Mouse (Mus musculus) bone marrow, adult 2 months (tissue): ENCODE results near the gene Glb1l. TPM values are rescaled to one million over a fixed set of nuclear protein-coding genes. Genes with fewer than 3 reads are reported as not detected.

Source experiments
- H3K27ac ChIP-seq: fragments of 200-500 bp; 2 replicates; pipeline ENCODE4 v1.5.1; 2012; ENCODE audit warnings: low read depth, mild to moderate bottlenecking, control low read depth, inconsistent platforms, low read length; ENCODE audit not compliant: control insufficient read depth, poor library complexity, insufficient read depth
- H3K4me1 ChIP-seq: fragments of 200-500 bp; 2 replicates; pipeline ENCODE4 v1.6.1; 2011; ENCODE audit warnings: low read length; ENCODE audit not compliant: control insufficient read depth, insufficient read depth
- H3K4me3 ChIP-seq: fragments of 200-500 bp; replicated peaks from 2 replicates; pipeline ENCODE3; 2011; ENCODE audit warnings: mild to moderate bottlenecking, low read depth, low read length, control low read depth; ENCODE audit not compliant: control insufficient read depth
- CTCF ChIP-seq: fragments of 200-500 bp; IDR thresholded peaks from 2 replicates; pipeline ENCODE4 v1.5.1; 2011; ENCODE audit warnings: low read length, control low read depth; ENCODE audit not compliant: control insufficient read depth, insufficient read depth
- POLR2A ChIP-seq: fragments of 200-500 bp; IDR thresholded peaks from 2 replicates; pipeline ENCODE4 v1.6.1; 2011; ENCODE audit warnings: low read depth, mild to moderate bottlenecking, control low read depth, low read length, borderline replicate concordance; ENCODE audit not compliant: control insufficient read depth
- WGBS: fragments of 180-500 bp; shearing (Covaris S2); methylation state at CpG from one replicate; pipeline ENCODE4 v1.1.7; 2018; 5-methylcytosine and 5-hydroxymethylcytosine counted together
- polyA plus RNA-seq: library from polyadenylated mRNA; stranded (reverse); fragments of >200 nt; gene quantifications from 2 replicates; pipeline ENCODE4 v1.2.4, GENCODE M21; 2011; ENCODE audit warnings: low replicate concordance; ENCODE audit not compliant: missing spikeins, insufficient read depth, insufficient read length

Glb1l gene
- 23.0 and 43.6 TPM in 2 replicates for polyA plus RNA-seq

DNA sequence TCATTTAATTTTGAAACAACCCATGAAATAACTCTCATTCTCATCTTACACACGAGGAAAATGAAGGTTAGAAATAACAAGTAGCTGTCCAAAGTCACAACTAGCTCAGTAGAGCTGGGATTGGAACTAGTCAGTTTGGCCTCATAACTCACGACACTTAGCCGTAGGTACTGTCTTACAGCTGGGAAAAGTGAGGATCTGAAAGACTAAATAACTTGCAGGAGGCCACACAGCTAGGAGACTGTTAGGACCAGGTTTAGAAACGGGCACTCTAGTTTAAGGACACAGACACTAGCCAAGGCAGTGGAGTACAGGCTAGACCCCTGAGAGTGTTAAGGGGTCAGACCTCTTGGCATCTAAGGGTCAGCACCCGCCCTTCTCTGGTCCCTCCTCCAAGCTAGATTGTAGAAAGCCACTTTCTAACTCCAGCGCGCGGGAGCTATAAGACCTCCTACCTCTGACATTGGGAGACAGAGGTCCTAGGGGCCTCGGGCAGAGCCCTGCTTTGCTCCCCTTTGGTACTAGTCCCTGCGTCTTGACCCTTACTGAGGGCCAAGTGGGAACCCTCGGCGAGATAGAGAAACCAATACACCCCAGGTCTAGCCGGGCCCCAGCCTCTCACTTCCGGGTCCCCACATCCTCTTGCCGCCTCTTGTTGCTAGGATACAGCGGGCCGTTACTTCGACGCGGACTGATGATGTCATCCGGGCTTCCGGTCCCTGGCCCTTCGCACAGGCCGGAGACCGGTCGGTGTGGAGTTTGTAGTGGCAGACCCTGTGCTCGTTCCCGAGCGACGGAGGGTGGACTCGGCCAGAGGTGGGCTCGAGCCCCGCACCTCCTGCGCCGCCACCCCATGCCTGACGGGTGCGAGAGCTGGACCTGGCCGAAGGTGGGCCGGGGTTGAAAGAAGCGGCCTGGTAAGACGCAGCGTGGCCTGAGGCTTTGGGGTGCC lies at the start of gene Glb1l, which contains the start of gene Stk16:
Gene Glb1l, minus strand, starts transcription at position 678 of the 952 bp plus-strand sequence.
Gene Stk16, plus strand, starts transcription at position 703 of the 952 bp plus-strand sequence.
- TF ChIP-seq CTCF: no peak
- peak; percentile 97; the same call in 1 of the 2 replicates for TF ChIP-seq POLR2A
- Histone ChIP-seq H3K27ac (peak within 1 kb of the TSS; percentile 77), H3K4me1 (peaks cover 9% of the 10 kb centered on the region), H3K4me3 (peak within 1 kb of the TSS; percentile 84)
- 2% methylated on average over 42 of the region's 42 CpGs for WGBS

DNA sequence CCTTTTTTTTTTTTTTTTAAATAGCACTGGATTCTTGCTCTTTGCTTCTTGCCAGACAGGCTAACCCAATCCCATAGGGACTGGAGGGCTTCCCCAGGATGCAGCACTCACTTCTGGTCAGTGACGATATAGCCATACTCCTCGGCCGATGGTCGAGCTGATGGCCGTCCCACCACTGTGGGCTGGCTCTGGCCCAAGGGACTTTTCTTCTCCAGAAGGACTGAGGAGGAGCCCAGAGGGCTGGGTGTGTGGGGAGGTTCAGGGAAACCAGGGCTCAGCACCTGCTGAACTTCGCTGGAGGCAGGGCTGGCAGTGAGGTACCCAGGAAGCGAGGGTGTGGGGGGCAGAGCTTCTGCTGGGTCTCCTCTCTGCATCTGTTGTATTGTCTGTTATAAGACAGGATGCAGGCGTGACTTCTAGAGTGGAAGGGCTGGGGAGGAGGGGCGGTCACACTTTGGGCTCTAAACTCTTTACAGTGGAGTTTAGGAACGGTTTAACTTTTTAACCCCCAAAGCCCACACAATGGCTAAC lies 45.0 kb upstream of the Glb1l start:
- no peak overlapping the region for H3K4me3 ChIP-seq
- WGBS: 37% methylated on average over 10 of the region's 10 CpGs
- peaks cover 1% of the 10 kb centered on the region for H3K4me1 ChIP-seq
- H3K27ac ChIP-seq: no peak overlapping the region
- TF ChIP-seq POLR2A: no peak
- no peak for TF ChIP-seq CTCF

DNA sequence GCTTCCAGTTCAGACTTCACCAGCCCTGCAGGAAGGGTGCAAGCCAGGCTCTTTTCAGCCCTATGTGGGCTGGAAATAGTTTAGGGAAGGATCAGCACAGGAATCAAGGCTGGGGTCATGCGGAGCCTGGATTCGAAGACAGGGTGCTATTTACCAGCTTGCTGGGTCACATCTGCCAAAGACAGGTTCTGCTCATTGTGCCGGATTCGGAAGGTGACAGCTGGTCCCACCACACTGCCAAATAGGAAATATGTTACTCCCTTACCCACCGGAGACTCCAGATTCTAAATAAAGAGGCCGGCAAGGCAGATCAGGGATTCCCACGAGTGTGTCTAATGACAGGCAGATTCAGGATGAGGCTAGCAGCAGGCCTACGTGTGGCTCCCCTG lies 44.0 kb upstream of the Glb1l start:
- Histone ChIP-seq H3K4me1 (peaks cover 1% of the 10 kb centered on the region), H3K27ac (no peak overlapping the region), H3K4me3 (no peak overlapping the region)
- WGBS: 72% methylated on average over 8 of the region's 8 CpGs
- TF ChIP-seq POLR2A: no peak
- TF ChIP-seq CTCF: no peak

DNA sequence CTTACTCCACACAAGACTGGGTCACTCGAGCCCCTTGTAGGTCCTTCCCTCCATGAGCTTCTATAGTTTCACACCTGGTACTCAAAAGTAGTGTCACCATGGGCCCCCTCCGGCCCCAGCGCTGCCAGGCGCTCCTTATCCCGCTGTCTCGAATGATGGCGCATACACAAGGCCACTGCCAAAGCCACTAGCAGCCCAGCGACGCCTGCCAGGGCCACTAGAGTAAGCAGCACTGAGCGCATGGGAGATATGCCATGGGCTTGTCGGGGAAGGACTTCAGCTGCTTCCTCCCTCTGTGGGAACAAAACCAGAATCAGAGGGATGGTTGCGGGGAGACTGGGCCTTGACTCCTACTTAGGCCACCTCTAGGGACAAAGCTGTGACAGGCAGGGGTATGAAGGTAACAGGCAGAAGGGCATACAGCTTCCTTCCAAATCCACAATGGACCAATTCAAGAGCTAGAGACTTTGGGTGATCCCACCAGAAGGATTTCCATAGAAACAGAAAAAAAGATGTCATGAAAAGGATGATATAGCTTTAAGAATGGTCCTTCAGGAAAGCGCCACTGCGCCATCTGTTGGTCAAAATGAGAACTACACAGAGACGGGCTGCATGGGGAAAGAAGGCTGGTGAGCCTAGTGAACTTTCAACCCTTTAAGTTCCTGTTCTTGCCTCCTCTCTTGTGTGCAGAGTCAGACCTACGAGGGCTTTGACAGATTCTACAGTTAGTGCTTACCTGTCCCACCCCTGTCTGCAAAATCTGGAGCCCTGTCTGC lies 43.4 kb upstream of the Glb1l start:
- Histone ChIP-seq H3K4me1 (peaks cover 1% of the 10 kb centered on the region), H3K4me3 (no peak overlapping the region), H3K27ac (no peak overlapping the region)
- peak; percentile 75 for TF ChIP-seq CTCF
- TF ChIP-seq POLR2A: no peak
- WGBS: 53% methylated on average over 16 of the region's 16 CpGs

DNA sequence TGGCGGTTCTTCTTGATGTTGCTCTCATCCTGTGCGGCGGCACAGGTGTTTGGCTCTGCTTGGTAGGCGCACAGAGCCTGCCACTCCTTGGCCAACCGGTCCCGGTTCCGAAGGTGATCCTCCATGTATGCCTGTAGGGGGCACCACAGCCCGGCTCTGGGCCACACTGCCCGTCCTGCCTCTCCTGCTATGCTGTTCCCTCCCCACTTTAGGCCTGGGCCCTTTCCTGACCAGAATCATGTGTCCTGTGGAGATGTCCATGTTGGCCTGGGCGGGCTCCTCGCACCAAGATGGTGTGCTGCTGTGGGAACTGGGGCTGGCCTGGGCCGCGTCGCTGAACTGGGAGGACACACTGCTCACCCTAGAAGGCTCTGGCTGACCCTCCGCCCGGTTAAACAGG lies 42.4 kb upstream of the Glb1l start:
- peaks cover 1% of the 10 kb centered on the region for H3K4me1 ChIP-seq
- WGBS: 84% methylated on average over 16 of the region's 16 CpGs
- no peak overlapping the region for H3K4me3 ChIP-seq
- no peak for TF ChIP-seq CTCF
- TF ChIP-seq POLR2A: no peak
- no peak overlapping the region for H3K27ac ChIP-seq

DNA sequence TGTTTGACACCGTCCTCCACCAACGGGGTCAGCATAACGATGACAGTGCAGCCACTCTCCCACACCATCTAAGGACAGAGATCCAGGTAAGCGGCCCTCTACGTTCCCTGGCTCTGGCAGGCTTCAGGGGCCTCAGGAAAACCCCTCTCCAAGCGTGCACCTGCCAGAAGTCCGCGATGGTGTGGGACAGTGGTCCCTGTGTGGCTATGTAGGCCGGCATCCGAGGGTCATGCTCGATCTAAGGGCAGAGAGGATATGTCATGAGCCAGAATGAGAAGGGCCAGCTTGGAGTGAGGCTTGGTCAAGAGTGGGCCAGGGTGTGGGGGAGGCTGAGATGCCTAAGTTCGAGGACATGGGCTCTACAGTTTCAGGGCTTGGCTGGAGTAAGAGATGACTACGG lies 41.7 kb upstream of the Glb1l start:
- H3K4me1 ChIP-seq: peaks cover 1% of the 10 kb centered on the region
- no peak overlapping the region for H3K27ac ChIP-seq
- 87% methylated on average over 13 of the region's 13 CpGs for WGBS
- no peak for TF ChIP-seq POLR2A
- TF ChIP-seq CTCF: no peak
- no peak overlapping the region for H3K4me3 ChIP-seq

DNA sequence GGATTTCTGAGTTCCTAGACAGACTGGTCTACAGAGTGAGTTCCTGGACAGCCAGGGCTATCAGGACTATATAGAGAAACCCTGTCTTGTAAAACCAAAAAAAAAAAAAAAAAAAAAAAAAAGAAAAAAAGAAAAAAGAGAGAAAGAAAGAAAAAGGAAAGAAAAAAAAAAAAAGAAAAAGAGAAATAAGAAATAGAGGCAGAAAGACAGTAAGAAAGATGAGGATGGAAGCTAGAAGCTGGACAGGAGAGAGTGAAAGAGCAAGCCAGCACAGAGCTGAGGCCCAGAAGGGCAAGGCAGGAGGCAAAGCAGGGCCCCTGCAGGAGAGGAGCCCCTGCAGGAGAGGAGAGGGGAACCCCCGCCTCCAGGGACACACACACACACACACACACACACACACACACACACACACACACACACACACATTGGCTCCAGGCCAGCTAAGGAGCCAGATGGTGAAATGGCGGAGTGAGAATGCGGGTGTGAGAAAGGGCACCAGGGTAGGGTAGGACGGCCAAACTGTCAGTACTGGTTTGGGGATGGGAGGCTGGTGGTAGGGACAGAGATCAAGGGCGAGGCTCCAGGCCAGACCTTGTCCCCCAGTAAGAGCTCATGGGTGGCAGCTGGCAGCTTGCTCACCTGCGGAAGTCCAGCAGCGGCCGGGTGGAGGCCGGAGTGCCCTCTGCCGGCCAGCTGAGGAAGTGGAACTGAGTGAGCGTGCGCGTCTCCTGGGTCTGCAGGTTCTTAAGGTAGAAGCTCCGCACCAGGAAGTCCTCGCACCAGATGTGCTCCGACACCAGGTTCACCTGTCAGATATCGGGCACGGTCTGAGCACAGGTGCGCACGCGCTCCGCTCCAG lies 40.7 kb upstream of the Glb1l start:
- WGBS: 2% methylated on average over 21 of the region's 22 CpGs
- Histone ChIP-seq H3K27ac (peak overlapping the region; percentile 12; the same call in 1 of the 2 replicates), H3K4me3 (peak overlapping the region; percentile 36), H3K4me1 (peaks cover 1% of the 10 kb centered on the region)
- TF ChIP-seq CTCF (peak; percentile 91), POLR2A (0 out of 2 replicates have a peak, but pooled peaks have one; percentile 30)
